24 mouse cellular contexts compared by ENCODE assay signal in the genomic region with DNA sequence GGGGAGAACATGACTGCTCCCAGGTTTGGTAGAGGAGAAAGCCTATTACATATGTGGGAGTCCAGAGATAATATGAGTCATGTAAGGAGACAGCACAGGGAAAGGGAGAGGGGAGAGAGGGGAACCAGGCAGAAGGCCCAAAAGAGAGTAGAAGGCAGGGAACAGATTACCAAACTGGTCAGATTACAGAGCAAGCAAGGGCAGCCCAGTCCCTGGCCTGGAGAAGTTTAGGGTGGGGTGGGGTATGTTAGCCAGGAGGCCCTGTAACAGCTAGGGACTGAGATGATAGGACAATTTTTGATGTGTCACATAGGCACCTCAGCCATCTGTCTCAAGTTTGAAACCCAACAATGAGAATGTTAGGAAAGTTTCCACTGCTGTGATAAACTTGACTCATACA.
A peak's percentile ranks its signal among the peaks of the same experiment; 100 is the strongest.
DNase-seq lines count a peak whose midpoint lies in the region; ATAC-seq and TF ChIP-seq lines count a peak whose summit lies in the region.
"Had no signal": no experiment of that assay in that cellular context is flagged by ENCODE, and none has a peak within 500 bp of the region (broad histone marks: within the 10 kb centered on the region; RNA-seq: fewer than 3 reads in every experiment).

No protein-coding gene starts in this region.

- peak; percentile 92 for DNase-seq in heart, adult 11 months
- DNase-seq in heart, postnatal 36 days, result no peak
- no peak for DNase-seq in liver, embryonic 11.5 days (ENCODE audit: low spot score)
- no peak for DNase-seq in liver, postnatal 0 days
- no peak for DNase-seq in cerebellum, adult 9-11 months
- DNase-seq in hindbrain, postnatal 0 days (ENCODE audit: low spot score), result no peak
- DNase-seq: adrenal gland, postnatal 25 days; cerebellum, adult 8-10 months; cerebellum, postnatal 36 days; heart, postnatal 4 days; kidney, adult 18-20 months; kidney, postnatal 25 days; lung, postnatal 4 days; thymus, postnatal 4 days had no signal

- TF ChIP-seq CTCF in liver, postnatal 0 days (IDR thresholded peaks at IDR 0.05; ENCODE audit: low read depth), result no peak
- no peak for TF ChIP-seq CTCF in hindbrain, postnatal 0 days (IDR thresholded peaks at IDR 0.05; ENCODE audit: low read depth)

- H3K4me2 ChIP-seq in liver, embryonic 12.5 days, result no peak overlapping the region
- no peak overlapping the region for H3K4me2 ChIP-seq in liver, embryonic 11.5 days
- no peak overlapping the region for H3K4me2 ChIP-seq in liver, postnatal 0 days (ENCODE audit: low read depth, low read length)
- no peak overlapping the region for H3K4me2 ChIP-seq in hindbrain, postnatal 0 days (ENCODE audit: low read depth, low read length)
- H3K4me2 ChIP-seq: forebrain, embryonic 13.5 days; heart, embryonic 15.5 days; hindbrain, embryonic 14.5 days; kidney, embryonic 15.5 days; limb, embryonic 13.5 days; midbrain, embryonic 13.5 days had no signal

- H3K4me1 ChIP-seq in liver, embryonic 12.5 days, result peaks cover 9% of the 10 kb centered on the region
- H3K4me1 ChIP-seq in liver, embryonic 11.5 days (replicated peaks; ENCODE audit: control insufficient read depth, insufficient read depth, low read length), result no peaks in the 10 kb centered on the region
- peaks cover 22% of the 10 kb centered on the region for H3K4me1 ChIP-seq in liver, postnatal 0 days (ENCODE audit: insufficient read depth)
- H3K4me1 ChIP-seq in hindbrain, postnatal 0 days (ENCODE audit: insufficient read depth, low read length), result no peaks in the 10 kb centered on the region; the same call in 1 of the 2 replicates

- no peak overlapping the region for H3K9ac ChIP-seq in liver, embryonic 12.5 days
- H3K9ac ChIP-seq in liver, embryonic 11.5 days (ENCODE audit: low read depth, low read length), result no peak overlapping the region
- no peak overlapping the region for H3K9ac ChIP-seq in liver, postnatal 0 days (replicated peaks)
- H3K9ac ChIP-seq in hindbrain, postnatal 0 days (replicated peaks; ENCODE audit: low read length), result no peak overlapping the region
- H3K9ac ChIP-seq: forebrain, embryonic 13.5 days; heart, embryonic 15.5 days; hindbrain, embryonic 14.5 days; kidney, embryonic 15.5 days; limb, embryonic 13.5 days; liver, embryonic 14.5 days; midbrain, embryonic 13.5 days had no signal

- peak; percentile 37; the same call in 1 of the 2 replicates for ATAC-seq in liver, embryonic 12.5 days
- ATAC-seq in liver, embryonic 11.5 days (replicated peaks; ENCODE audit: low FRiP score), result no peak
- ATAC-seq in liver, postnatal 0 days, result no peak
- ATAC-seq in hindbrain, postnatal 0 days, result no peak
- ATAC-seq: CD4-positive, CD25-positive, alpha-beta regulatory T cell, adult 4 months; forebrain, embryonic 13.5 days; inflammation-experienced regulatory T-cells, adult 6 months; midbrain, embryonic 13.5 days had no signal

- H3K27ac ChIP-seq in liver, embryonic 12.5 days, result no peak overlapping the region
- H3K27ac ChIP-seq in liver, embryonic 11.5 days (ENCODE audit: low read depth, low read length), result no peak overlapping the region
- peak overlapping the region; percentile 35; the same call in 1 of the 2 replicates for H3K27ac ChIP-seq in liver, postnatal 0 days (ENCODE audit: low read depth)
- no peak overlapping the region for H3K27ac ChIP-seq in hindbrain, postnatal 0 days
- H3K27ac ChIP-seq: forebrain, embryonic 13.5 days; heart, embryonic 15.5 days; hindbrain, embryonic 14.5 days; kidney, embryonic 15.5 days; limb, embryonic 13.5 days; liver, embryonic 14.5 days; midbrain, embryonic 13.5 days had no signal

- TF ChIP-seq EP300 in liver, postnatal 0 days (IDR thresholded peaks at IDR 0.05; ENCODE audit: low read depth), result no peak

- intact Hi-C loops in heart, postnatal 36 days (cut with DNase I), result no loop called here

- no peak overlapping the region for H3K4me3 ChIP-seq in liver, embryonic 12.5 days
- no peak overlapping the region for H3K4me3 ChIP-seq in liver, embryonic 11.5 days (ENCODE audit: low read depth, low read length)
- no peak overlapping the region for H3K4me3 ChIP-seq in liver, postnatal 0 days (ENCODE audit: low read depth, low read length)
- no peak overlapping the region for H3K4me3 ChIP-seq in hindbrain, postnatal 0 days (ENCODE audit: low read length)
- H3K4me3 ChIP-seq: forebrain, embryonic 13.5 days; heart, embryonic 15.5 days; kidney, embryonic 15.5 days; limb, embryonic 13.5 days; midbrain, embryonic 13.5 days had no signal

- H3K9me3 ChIP-seq in liver, embryonic 12.5 days (replicated peaks), result no peaks in the 10 kb centered on the region
- H3K9me3 ChIP-seq in liver, embryonic 11.5 days (ENCODE audit: control insufficient read depth, low read length), result no peaks in the 10 kb centered on the region
- H3K9me3 ChIP-seq in liver, postnatal 0 days (ENCODE audit: low read length), result no peaks in the 10 kb centered on the region
- H3K9me3 ChIP-seq in hindbrain, postnatal 0 days (ENCODE audit: low read length), result no peaks in the 10 kb centered on the region
- H3K9me3 ChIP-seq: forebrain, embryonic 13.5 days; heart, embryonic 15.5 days; kidney, embryonic 15.5 days; limb, embryonic 13.5 days; midbrain, embryonic 13.5 days had no signal

- no peaks in the 10 kb centered on the region for H3K27me3 ChIP-seq in liver, embryonic 12.5 days (replicated peaks)
- H3K27me3 ChIP-seq in liver, embryonic 11.5 days (replicated peaks; ENCODE audit: control insufficient read depth, insufficient read depth, low read length), result no peaks in the 10 kb centered on the region
- no peaks in the 10 kb centered on the region for H3K27me3 ChIP-seq in liver, postnatal 0 days (ENCODE audit: insufficient read depth, low read length)
- no peaks in the 10 kb centered on the region for H3K27me3 ChIP-seq in hindbrain, postnatal 0 days (ENCODE audit: insufficient read depth, low read length)
- H3K27me3 ChIP-seq: forebrain, embryonic 13.5 days; heart, embryonic 15.5 days; kidney, embryonic 15.5 days; limb, embryonic 13.5 days; midbrain, embryonic 13.5 days had no signal

- no peaks in the 10 kb centered on the region for H3K36me3 ChIP-seq in liver, embryonic 12.5 days
- no peaks in the 10 kb centered on the region for H3K36me3 ChIP-seq in liver, embryonic 11.5 days (ENCODE audit: control insufficient read depth, insufficient read depth, low read length)
- H3K36me3 ChIP-seq in liver, postnatal 0 days (replicated peaks; ENCODE audit: insufficient read depth, low read length), result no peaks in the 10 kb centered on the region
- H3K36me3 ChIP-seq in hindbrain, postnatal 0 days (ENCODE audit: insufficient read depth, low read length), result no peaks in the 10 kb centered on the region
- H3K36me3 ChIP-seq: heart, embryonic 15.5 days; kidney, embryonic 15.5 days; limb, embryonic 13.5 days; midbrain, embryonic 13.5 days had no signal
